23 mouse cellular contexts compared by ENCODE assay signal in the genomic region with DNA sequence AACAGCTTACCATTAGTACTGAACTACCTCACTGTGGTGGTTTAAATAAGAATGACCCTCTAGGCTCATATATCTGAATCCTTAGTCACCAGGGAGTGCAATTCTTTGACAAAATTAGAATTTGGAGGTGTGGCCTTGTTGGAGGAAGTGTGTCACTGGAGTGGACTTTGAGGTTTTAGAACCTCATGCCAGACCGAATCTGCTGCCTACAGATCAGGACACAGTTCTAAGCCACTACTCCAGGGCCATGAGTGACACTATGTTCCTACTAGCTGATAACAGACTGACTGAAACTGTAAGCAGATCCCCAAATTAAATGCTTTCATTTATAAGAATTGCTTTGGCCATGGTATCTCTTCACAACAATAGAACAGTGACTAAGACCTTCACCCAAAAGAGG.
"Had no signal": no experiment of that assay in that cellular context is flagged by ENCODE, and none has a peak within 500 bp of the region (broad histone marks: within the 10 kb centered on the region; RNA-seq: fewer than 3 reads in every experiment).

No protein-coding gene starts in this region.

- ATAC-seq: intestine, embryonic 16.5 days; lung, postnatal 0 days; midbrain, embryonic 13.5 days; midbrain, embryonic 16.5 days had no signal

- H3K9me3 ChIP-seq: limb, embryonic 10.5 days; limb, embryonic 13.5 days; liver, embryonic 13.5 days; midbrain, embryonic 10.5 days; midbrain, embryonic 13.5 days; neural tube, embryonic 13.5 days; stomach, embryonic 15.5 days had no signal

- DNase-seq: kidney, adult 18-20 months; kidney, adult 9 months; kidney, postnatal 14 days; kidney, postnatal 4 days; liver; liver, embryonic 13.5 days; lung, embryonic 14.5 days; lung, postnatal 36 days; retina, postnatal 1 day; right cerebral cortex, postnatal 25 days; spleen, adult 18-20 months; thymus, adult 2 months; thymus, postnatal 14 days had no signal

- H3K4me3 ChIP-seq: limb, embryonic 10.5 days; limb, embryonic 13.5 days; liver, embryonic 13.5 days; midbrain, embryonic 10.5 days; midbrain, embryonic 13.5 days; myocyte; neural tube, embryonic 13.5 days; stomach, embryonic 15.5 days had no signal

- H3K27me3 ChIP-seq: limb, embryonic 13.5 days; liver, embryonic 13.5 days; midbrain, embryonic 13.5 days; neural tube, embryonic 13.5 days; stomach, embryonic 15.5 days had no signal

- H3K4me1 ChIP-seq: limb, embryonic 10.5 days; limb, embryonic 13.5 days; liver, embryonic 13.5 days; midbrain, embryonic 10.5 days; midbrain, embryonic 13.5 days; neural tube, embryonic 13.5 days; stomach, embryonic 15.5 days had no signal
